Mouse (Mus musculus) stomach, embryonic 16.5 days (tissue): ENCODE data around the gene Ccdc50. TPM values are rescaled to one million over a fixed set of nuclear protein-coding genes. Genes with fewer than 3 reads are reported as not detected.

Experiments
- ATAC-seq: fragments of 200-750 bp; cut with Nextera tagmentation; 2 replicates; pipeline ENCODE4 v1.8.0; 2017; ENCODE audit warnings: moderate number of reproducible peaks, moderate TSS enrichment; ENCODE audit not compliant: insufficient read depth, low FRiP score
- H3K27ac ChIP-seq: fragments of 300-500 bp; sonication (generic); 2 replicates; pipeline ENCODE4 v1.5.1; 2014; ENCODE audit warnings: low read length
- H3K27me3 ChIP-seq: fragments of 300-500 bp; sonication (generic); 2 replicates; pipeline ENCODE4 v1.6.1; 2014; ENCODE audit warnings: low read length, control low read depth, mixed read lengths; ENCODE audit not compliant: control insufficient read depth, insufficient read depth
- H3K36me3 ChIP-seq: fragments of 300-500 bp; sonication (generic); 2 replicates; pipeline ENCODE4 v1.6.1; 2014; ENCODE audit warnings: low read length; ENCODE audit not compliant: control insufficient read depth, insufficient read depth
- H3K4me1 ChIP-seq: fragments of 300-500 bp; sonication (generic); 2 replicates; pipeline ENCODE4 v1.6.1; 2014; ENCODE audit warnings: low read length, control low read depth, mixed read lengths; ENCODE audit not compliant: control insufficient read depth, insufficient read depth
- H3K4me2 ChIP-seq: fragments of 300-500 bp; sonication (generic); 2 replicates; pipeline ENCODE4 v1.6.1; 2014; ENCODE audit warnings: low read depth, low read length, mixed read lengths
- H3K4me3 ChIP-seq: fragments of 300-500 bp; sonication (generic); replicated peaks from 2 replicates; pipeline ENCODE4 v1.5.1; 2014; ENCODE audit warnings: mild to moderate bottlenecking, low read length
- H3K9ac ChIP-seq: fragments of 300-500 bp; sonication (generic); 2 replicates; pipeline ENCODE4 v1.6.1; 2014; ENCODE audit warnings: low read length
- H3K9me3 ChIP-seq: fragments of 300-500 bp; sonication (generic); replicated peaks from 2 replicates; pipeline ENCODE4 v1.6.1; 2016; ENCODE audit warnings: low read length, control low read depth; ENCODE audit not compliant: control insufficient read depth
- WGBS: fragments of 180-500 bp; shearing (Covaris S2); extraction: QIAGEN DNeasy Blood & Tissue Kit; methylation state at CpG from one replicate; pipeline ENCODE4 v1.1.7; 2014; 5-methylcytosine and 5-hydroxymethylcytosine counted together
- polyA plus RNA-seq: library from polyadenylated mRNA; unstranded; fragments of >200 nt; fragmentation: Nextera tagmentation; extraction: Ambion mirVana; gene quantifications from 2 replicates; pipeline ENCODE4 v1.2.1, GENCODE M21; 2015

Ccdc50 gene
- polyA plus RNA-seq, 1 experiment from 2014 or later: 43.1 TPM

GRCm38 (mm10) chr16:27389534-27390282 is 1.0 kb downstream of the Ccdc50 start:
- Histone ChIP-seq H3K4me2 (peak overlapping the region; percentile 87), H3K36me3 (no peaks in the 10 kb centered on the region), H3K27me3 (no peaks in the 10 kb centered on the region), H3K4me3 (peak overlapping the region; percentile 74), H3K9me3 (no peaks in the 10 kb centered on the region), H3K4me1 (peaks cover 21% of the 10 kb centered on the region), H3K9ac (peak overlapping the region; percentile 98), H3K27ac (peak overlapping the region; percentile 97)
- WGBS: 21% methylated on average over 7 of the region's 7 CpGs
- no peak for ATAC-seq

- Histone ChIP-seq H3K36me3 (no peaks in the 10 kb centered on the region), H3K27me3 (no peaks in the 10 kb centered on the region), H3K27ac (no peak overlapping the region), H3K4me2 (peak overlapping the region; percentile 87), H3K4me1 (peaks cover 26% of the 10 kb centered on the region), H3K9ac (no peak overlapping the region), H3K9me3 (no peaks in the 10 kb centered on the region), H3K4me3 (peak overlapping the region; percentile 74)
- 66% methylated on average over 4 of the region's 4 CpGs for WGBS
- ATAC-seq: no peak
These were observed 1.6 kb downstream of the Ccdc50 start for GRCm38 (mm10) chr16:27390306-27390705.

- Histone ChIP-seq H3K9me3 (no peaks in the 10 kb centered on the region), H3K4me2 (no peak overlapping the region), H3K9ac (no peak overlapping the region), H3K27me3 (no peaks in the 10 kb centered on the region), H3K36me3 (no peaks in the 10 kb centered on the region), H3K27ac (no peak overlapping the region), H3K4me1 (peaks cover 26% of the 10 kb centered on the region), H3K4me3 (no peak overlapping the region)
- WGBS: 68% methylated on average over 2 of the region's 2 CpGs
- ATAC-seq: no peak
These were observed 3.2 kb downstream of the Ccdc50 start for GRCm38 (mm10) chr16:27391845-27392244.

- ATAC-seq: no peak
- 83% methylated on average over 4 of the region's 4 CpGs for WGBS
- Histone ChIP-seq H3K36me3 (no peaks in the 10 kb centered on the region), H3K27me3 (no peaks in the 10 kb centered on the region), H3K4me3 (no peak overlapping the region), H3K4me2 (no peak overlapping the region), H3K9ac (no peak overlapping the region), H3K27ac (no peak overlapping the region), H3K9me3 (no peaks in the 10 kb centered on the region), H3K4me1 (peaks cover 19% of the 10 kb centered on the region)
These were observed 6.8 kb downstream of the Ccdc50 start for GRCm38 (mm10) chr16:27395251-27396037.

- H3K4me1 ChIP-seq: peaks cover 12% of the 10 kb centered on the region
- no peaks in the 10 kb centered on the region for H3K27me3 ChIP-seq
- no peak overlapping the region for H3K9ac ChIP-seq
- no peak for ATAC-seq
- no peaks in the 10 kb centered on the region for H3K36me3 ChIP-seq
- no peak overlapping the region for H3K27ac ChIP-seq
- no peak overlapping the region for H3K4me2 ChIP-seq
- no peaks in the 10 kb centered on the region for H3K9me3 ChIP-seq
- 90% methylated on average over 1 of the region's 1 CpGs for WGBS
- H3K4me3 ChIP-seq: no peak overlapping the region
These were observed 8.3 kb downstream of the Ccdc50 start for GRCm38 (mm10) chr16:27396951-27397350.

GRCm38 (mm10) chr16:27399026-27399718 is 10.5 kb downstream of the Ccdc50 start:
- H3K36me3 ChIP-seq: no peaks in the 10 kb centered on the region
- no peak overlapping the region for H3K27ac ChIP-seq
- no peak overlapping the region for H3K9ac ChIP-seq
- H3K9me3 ChIP-seq: no peaks in the 10 kb centered on the region
- H3K4me1 ChIP-seq: peaks cover 8% of the 10 kb centered on the region
- no peak overlapping the region for H3K4me2 ChIP-seq
- no peak for ATAC-seq
- 83% methylated on average over 3 of the region's 3 CpGs for WGBS
- H3K4me3 ChIP-seq: no peak overlapping the region
- H3K27me3 ChIP-seq: no peaks in the 10 kb centered on the region

- no peaks in the 10 kb centered on the region for H3K9me3 ChIP-seq
- H3K4me1 ChIP-seq: peaks cover 8% of the 10 kb centered on the region
- no peak overlapping the region for H3K4me3 ChIP-seq
- 84% methylated on average over 6 of the region's 6 CpGs for WGBS
- H3K27me3 ChIP-seq: no peaks in the 10 kb centered on the region
- no peak for ATAC-seq
- H3K4me2 ChIP-seq: no peak overlapping the region
- H3K27ac ChIP-seq: no peak overlapping the region
- H3K36me3 ChIP-seq: no peaks in the 10 kb centered on the region
- no peak overlapping the region for H3K9ac ChIP-seq
These were observed 11.1 kb downstream of the Ccdc50 start for GRCm38 (mm10) chr16:27399719-27400253.

- no peak overlapping the region for H3K9ac ChIP-seq
- peaks cover 3% of the 10 kb centered on the region for H3K4me1 ChIP-seq
- H3K4me2 ChIP-seq: no peak overlapping the region
- H3K4me3 ChIP-seq: no peak overlapping the region
- H3K9me3 ChIP-seq: no peaks in the 10 kb centered on the region
- no peak for ATAC-seq
- H3K36me3 ChIP-seq: no peaks in the 10 kb centered on the region
- 86% methylated on average over 2 of the region's 2 CpGs for WGBS
- H3K27me3 ChIP-seq: no peaks in the 10 kb centered on the region
- no peak overlapping the region for H3K27ac ChIP-seq
These were observed 12.9 kb downstream of the Ccdc50 start for GRCm38 (mm10) chr16:27401579-27401978.

- no peaks in the 10 kb centered on the region for H3K4me1 ChIP-seq
These were observed 15.4 kb downstream of the Ccdc50 start for GRCm38 (mm10) chr16:27404107-27404506.

More at GRCm38 (mm10) chr16:27404107-27404506, 15.4 kb downstream of the Ccdc50 start:
- H3K4me3 ChIP-seq: no peak overlapping the region
- no peaks in the 10 kb centered on the region for H3K9me3 ChIP-seq
- H3K4me2 ChIP-seq: no peak overlapping the region
- H3K9ac ChIP-seq: no peak overlapping the region
- no peaks in the 10 kb centered on the region; the same call in 1 of the 2 replicates for H3K36me3 ChIP-seq
- no peaks in the 10 kb centered on the region for H3K27me3 ChIP-seq
- no peak for ATAC-seq
- H3K27ac ChIP-seq: no peak overlapping the region
